Mouse (Mus musculus): ENCODE measurements around the gene Mgat4d.

- TF ChIP-seq POLR2A (IDR thresholded peaks at IDR 0.05; ENCODE audit: control insufficient read depth in 1 of 2, insufficient read depth in 1 of 2, low read depth in 1 of 2, low read length in 2 of 2, poor library complexity in 1 of 2) = no peak
- no peak for TF ChIP-seq CHD2 (IDR thresholded peaks at IDR 0.05; ENCODE audit: low read length)
- TF ChIP-seq TAL1 (IDR thresholded peaks at IDR 0.05; ENCODE audit: low read length) = no peak
Observed at GRCm38 (mm10) chr8:83417970-83418369, 69.7 kb downstream of the Mgat4d start.

Data from MEL (cell line).